Mouse (Mus musculus): ENCODE data around the gene Zbtb21.

- no peak for TF ChIP-seq CTCF (IDR thresholded peaks at IDR 0.05; ENCODE audit: low read depth, low read length)
- TF ChIP-seq POLR2A (IDR thresholded peaks at IDR 0.05; ENCODE audit: borderline replicate concordance, low read depth, low read length) = no peak
Measured at GRCm38 (mm10) chr16:97935815-97936214, 26.6 kb downstream of the Zbtb21 start.

All from bone marrow macrophage, adult 2 months (primary cell).